ENCODE assay signal across 8 mouse cellular contexts in the genomic region with DNA sequence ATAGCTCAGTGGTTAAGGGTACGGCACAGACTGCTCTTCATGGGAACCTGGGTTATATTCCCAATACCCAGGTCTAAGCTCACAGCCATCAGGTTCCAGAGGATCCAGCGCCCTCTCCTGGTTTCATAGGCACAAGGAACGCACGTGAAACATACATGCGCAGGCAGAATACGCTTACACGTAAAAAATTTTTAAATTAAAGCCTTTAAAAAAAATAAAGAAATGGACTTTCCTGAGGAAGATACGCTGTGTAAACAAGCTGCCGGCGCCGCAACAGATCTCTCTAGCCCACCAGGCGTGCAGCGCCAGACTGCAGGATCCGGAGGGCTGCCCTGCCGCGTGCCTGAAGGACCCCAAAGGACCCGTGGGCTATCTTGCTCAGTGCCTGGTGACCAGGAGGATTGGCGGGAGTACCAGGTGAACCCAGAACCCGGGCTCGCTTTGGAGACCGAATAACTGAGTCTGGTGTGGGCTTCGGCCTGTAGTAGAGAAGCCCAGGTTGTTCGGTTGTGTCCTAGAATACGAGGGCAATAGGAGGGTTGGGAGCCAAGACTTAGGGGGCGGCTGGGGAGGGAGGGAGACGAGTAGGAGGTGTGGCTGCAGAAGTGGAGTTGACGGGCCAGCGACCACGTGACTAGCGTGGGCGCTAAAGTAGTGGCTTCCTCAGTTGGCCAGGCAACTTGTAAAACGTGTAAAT. TPM values are rescaled to one million over a fixed set of nuclear protein-coding genes. Genes with fewer than 3 reads are reported as not detected.
A peak's percentile ranks its signal among the peaks of the same experiment; 100 is the strongest.
DNase-seq lines count a peak whose midpoint lies in the region; ATAC-seq and TF ChIP-seq lines count a peak whose summit lies in the region.

Gene Nme6, plus strand, starts transcription at position 359 of the 697 bp plus-strand sequence.

- H3K27ac ChIP-seq in heart, embryonic 11.5 days (ENCODE audit: low read depth, low read length), result peak within 1 kb of the TSS; percentile 70
- peak within 1 kb of the TSS; percentile 76 for H3K27ac ChIP-seq in kidney, embryonic 16.5 days (ENCODE audit: low read length)
- peak within 1 kb of the TSS; percentile 90 for H3K27ac ChIP-seq in liver, adult 2 months (replicated peaks; ENCODE audit: insufficient read depth, low read depth, low read length)

- peaks cover 4% of the 10 kb centered on the region for H3K4me1 ChIP-seq in heart, embryonic 11.5 days (ENCODE audit: control insufficient read depth, insufficient read depth, low read length)
- H3K4me1 ChIP-seq in kidney, embryonic 16.5 days (ENCODE audit: insufficient read depth, low read length), result peaks cover 8% of the 10 kb centered on the region
- peaks cover 1% of the 10 kb centered on the region; the same call in 1 of the 2 replicates for H3K4me1 ChIP-seq in liver, adult 2 months (ENCODE audit: control insufficient read depth, insufficient read depth, low read length)

- under 1% methylated on average over 32 of the region's 32 CpGs for WGBS in heart, embryonic 11.5 days (ENCODE audit: insufficient replicate concordance)
- under 1% methylated on average over 32 of the region's 32 CpGs for WGBS in kidney, embryonic 16.5 days
- under 1% methylated on average over 32 of the region's 32 CpGs for WGBS in liver, adult 2 months

- H3K79me2 ChIP-seq in liver, adult 2 months (ENCODE audit: control insufficient read depth, insufficient read depth, low read length), result no peaks in the 10 kb centered on the region
- H3K79me2 ChIP-seq in myocyte (ENCODE audit: control insufficient read depth, insufficient read depth), result no peaks in the 10 kb centered on the region

- peaks cover 2% of the 10 kb centered on the region; the same call in 1 of the 2 replicates for H3K36me3 ChIP-seq in heart, embryonic 11.5 days (ENCODE audit: control insufficient read depth, insufficient read depth, low read length)
- H3K36me3 ChIP-seq in kidney, embryonic 16.5 days (ENCODE audit: insufficient read depth, low read length), result peaks cover 13% of the 10 kb centered on the region
- no peaks in the 10 kb centered on the region for H3K36me3 ChIP-seq in liver, adult 2 months (ENCODE audit: control insufficient read depth, insufficient read depth, low read length)
- no peaks in the 10 kb centered on the region for H3K36me3 ChIP-seq in myocyte (ENCODE audit: control insufficient read depth, insufficient read depth)
- no peaks in the 10 kb centered on the region for H3K36me3 ChIP-seq in splenic B cell, adult 2 months (ENCODE audit: control insufficient read depth, insufficient read depth, low read length, poor library complexity, severe bottlenecking)

- 0 out of 2 replicates have a peak, but pooled peaks have one; percentile 26 for TF ChIP-seq POLR2A in liver, adult 2 months (IDR thresholded peaks at IDR 0.05; ENCODE audit: extremely low read depth, insufficient read depth, low read length)
- TF ChIP-seq POLR2A in myocyte (IDR thresholded peaks at IDR 0.05; ENCODE audit: insufficient read length, low read depth), result peak; percentile 65

- peak within 1 kb of the TSS; percentile 80 for H3K9ac ChIP-seq in heart, embryonic 11.5 days (ENCODE audit: low read depth, low read length)
- H3K9ac ChIP-seq in kidney, embryonic 16.5 days (replicated peaks; ENCODE audit: low read length), result peak within 1 kb of the TSS; percentile 76
- H3K9ac ChIP-seq in liver, adult 2 months (ENCODE audit: low read depth, low read length), result peak within 1 kb of the TSS; percentile 81

- peak; percentile 67; the same call in 1 of the 2 replicates for TF ChIP-seq CTCF in liver, adult 2 months (IDR thresholded peaks at IDR 0.05; ENCODE audit: low read depth, low read length)

- ATAC-seq in erythroblast, adult 5-6 weeks (replicated peaks; ENCODE audit: low FRiP score, poor library complexity, severe bottlenecking), result peak; percentile 97
- ATAC-seq in heart, embryonic 11.5 days (replicated peaks; ENCODE audit: insufficient number of reproducible peaks, low FRiP score, low TSS enrichment), result peak; percentile 96
- peak; percentile 98 for ATAC-seq in kidney, embryonic 16.5 days (ENCODE audit: low FRiP score, low TSS enrichment)

- DNase-seq in B cell, adult 2 months, result peak; percentile 92 to 93
- DNase-seq in brain, adult 2 months (ENCODE audit: low read depth, low spot score), result peak; percentile 94
- DNase-seq in liver, adult 2 months (ENCODE audit: extremely low read depth, low read depth, low spot score), result peak; percentile 84
- DNase-seq in splenic B cell, adult 2 months (ENCODE audit: low read depth, low spot score), result peak; percentile 92

- no peaks in the 10 kb centered on the region for H3K9me3 ChIP-seq in heart, embryonic 11.5 days (replicated peaks; ENCODE audit: control insufficient read depth, low read length)
- H3K9me3 ChIP-seq in kidney, embryonic 16.5 days (ENCODE audit: low read length), result no peaks in the 10 kb centered on the region

- peak within 1 kb of the TSS; percentile 60 for H3K4me3 ChIP-seq in heart, embryonic 11.5 days (ENCODE audit: low read depth, low read length)
- peak within 1 kb of the TSS; percentile 61 for H3K4me3 ChIP-seq in kidney, embryonic 16.5 days (ENCODE audit: low read length)
- H3K4me3 ChIP-seq in liver, adult 2 months (ENCODE audit: insufficient read depth, low read depth, low read length), result peak within 1 kb of the TSS; percentile 60
- peak within 1 kb of the TSS; percentile 72 for H3K4me3 ChIP-seq in myocyte

- H3K27me3 ChIP-seq in heart, embryonic 11.5 days (ENCODE audit: control insufficient read depth, insufficient read depth, low read length), result no peaks in the 10 kb centered on the region
- H3K27me3 ChIP-seq in kidney, embryonic 16.5 days (ENCODE audit: insufficient read depth, low read length), result no peaks in the 10 kb centered on the region
- no peaks in the 10 kb centered on the region for H3K27me3 ChIP-seq in liver, adult 2 months (ENCODE audit: control insufficient read depth, insufficient read depth, low read length)
- no peaks in the 10 kb centered on the region for H3K27me3 ChIP-seq in myocyte (ENCODE audit: control insufficient read depth, insufficient read depth, insufficient read length)
- no peaks in the 10 kb centered on the region for H3K27me3 ChIP-seq in splenic B cell, adult 2 months (ENCODE audit: control insufficient read depth, insufficient read depth, low read length, poor library complexity, severe bottlenecking)

- peak within 1 kb of the TSS; percentile 26 for H3ac ChIP-seq in myocyte (ENCODE audit: control insufficient read depth, insufficient read length)

- peak within 1 kb of the TSS; percentile 99 for H3K4me2 ChIP-seq in heart, embryonic 11.5 days
- peak within 1 kb of the TSS; percentile 82 for H3K4me2 ChIP-seq in kidney, embryonic 16.5 days (replicated peaks; ENCODE audit: low read depth, low read length)
- peak within 1 kb of the TSS; percentile 97 for H3K4me2 ChIP-seq in myocyte (ENCODE audit: low read depth)

TF ChIP-seq in myocyte, 11 proteins besides CTCF, POLR2A, EP300 and RAD21:
- TF ChIP-seq SRF (IDR thresholded peaks at IDR 0.05; ENCODE audit: control insufficient read depth, insufficient read length, low read depth) (no peak), E2F4 (IDR thresholded peaks at IDR 0.05; ENCODE audit: insufficient read depth) (peak; percentile 23), MAX (IDR thresholded peaks at IDR 0.05; ENCODE audit: low read depth) (peak; percentile 97), MYOD1 (IDR thresholded peaks at IDR 0.05; ENCODE audit: control insufficient read depth in 1 of 3, insufficient read length in 2 of 3, low read depth in 2 of 3) (no peak), CEBPB (IDR thresholded peaks at IDR 0.05; ENCODE audit: insufficient read depth, poor library complexity, severe bottlenecking) (no peak), USF1 (IDR thresholded peaks at IDR 0.05; ENCODE audit: low read depth) (peak; percentile 86), TCF12 (IDR thresholded peaks at IDR 0.05; ENCODE audit: insufficient read depth, poor library complexity, severe bottlenecking) (no peak), POLR2AphosphoS2 (IDR thresholded peaks at IDR 0.05; ENCODE audit: insufficient read length, low read depth) (peak; percentile 44), MYOG (IDR thresholded peaks at IDR 0.05; ENCODE audit: control insufficient read depth in 1 of 3, insufficient read depth in 1 of 3, insufficient read length in 2 of 3, low read depth in 2 of 3) (peak in 1 of 3 experiments; percentile 6), TCF3 (IDR thresholded peaks at IDR 0.05; ENCODE audit: insufficient read length, low read depth) (no peak), REST (IDR thresholded peaks at IDR 0.05; ENCODE audit: insufficient read depth, insufficient read length) (no peak)

RNA-seq across cellular contexts. Expression of gene Nme6, which starts in this region (rescaled TPM):
- total RNA-seq in erythroblast, adult 5-6 weeks (2015; ENCODE audit: low replicate concordance), result 14.4 and 17.6 TPM in 2 replicates
- 5.6 and 13.3 TPM in 2 replicates for total RNA-seq in erythroblast, adult 5-6 weeks (2017; ENCODE audit: low replicate concordance)
- 77.3 and 84.9 TPM in 2 replicates for polyA plus RNA-seq in heart, embryonic 11.5 days (2014; fragmentation: Nextera tagmentation; extraction: Ambion mirVana)
- 77.8 and 79.1 TPM in 2 replicates for polyA plus RNA-seq in kidney, embryonic 16.5 days (2015; fragmentation: Nextera tagmentation; extraction: Ambion mirVana)
- total RNA-seq in liver, adult 2 months (2014; rRNA removed), result 27.6 and 38.6 TPM in 2 replicates
- 30.1 and 44.5 TPM in 2 replicates for polyA plus RNA-seq in liver, adult 2 months (2012; rRNA removed)
- 32.2 TPM for polyA plus RNA-seq in myocyte (2012; fragmentation: generic; extraction: Trizol)

Comparison
In these comparisons a context has a peak if more than half of its experiments do, and no peak if none do; other contexts are left out.
1. Peak in every context shown above with its lines: DNase-seq, ATAC-seq, H3K4me3 ChIP-seq and H3K27ac ChIP-seq.